Mouse (Mus musculus) megakaryocyte, embryonic 14.5 days (primary cell): ENCODE measurements at regions not wholly inside any gene's neighbourhood (a gene's known extent, or its start where the extent isn't known, plus 50 kb on each side); places are given as distances from the start of the nearest gene placed in this dataset.

Experiments used
- H3K27me3 ChIP-seq: replicated peaks from 2 replicates; pipeline ENCODE3; 2012; ENCODE audit warnings: inconsistent platforms
- H3K36me3 ChIP-seq: replicated peaks from 2 replicates; pipeline ENCODE3; 2012; ENCODE audit warnings: low read length, inconsistent platforms, mixed read lengths
- H3K4me1 ChIP-seq: 2 replicates; pipeline ENCODE4 v1.6.1; 2012; ENCODE audit warnings: inconsistent platforms
- H3K4me3 ChIP-seq: replicated peaks from 2 replicates; pipeline ENCODE3; 2012; ENCODE audit warnings: moderate library complexity, mild to moderate bottlenecking, inconsistent platforms
- H3K9me3 ChIP-seq: 2 replicates; pipeline ENCODE4 v1.6.1; 2012; ENCODE audit warnings: inconsistent platforms
- FLI1 ChIP-seq: IDR thresholded peaks from 2 replicates; pipeline ENCODE4 v1.6.1; 2012; ENCODE audit warnings: low read length, inconsistent platforms, mixed read lengths
- GATA1 ChIP-seq: IDR thresholded peaks from 3 replicates; pipeline ENCODE4 v1.6.1; 2012; ENCODE audit warnings: mixed read lengths, low read length, inconsistent platforms, borderline replicate concordance

- Histone ChIP-seq H3K27me3 (peaks cover 5% of the 10 kb centered on the region), H3K9me3 (no peaks in the 10 kb centered on the region), H3K36me3 (no peaks in the 10 kb centered on the region), H3K4me3 (no peak overlapping the region), H3K4me1 (no peaks in the 10 kb centered on the region)
- TF ChIP-seq GATA1: no peak
- TF ChIP-seq FLI1: no peak
Measured at GRCm38 (mm10) chr7:115328300-115328699, 584.8 kb downstream of the Insc start.

GRCm38 (mm10) chr7:115331698-115332097 lies 588.2 kb downstream of the Insc start:
- H3K27me3 ChIP-seq: no peaks in the 10 kb centered on the region
- no peak overlapping the region for H3K4me3 ChIP-seq
- no peaks in the 10 kb centered on the region for H3K36me3 ChIP-seq
- no peaks in the 10 kb centered on the region for H3K4me1 ChIP-seq
- no peaks in the 10 kb centered on the region for H3K9me3 ChIP-seq
- TF ChIP-seq FLI1: no peak
- no peak for TF ChIP-seq GATA1

GRCm38 (mm10) chr7:115333046-115333577 lies 589.6 kb downstream of the Insc start:
- Histone ChIP-seq H3K4me3 (no peak overlapping the region), H3K4me1 (no peaks in the 10 kb centered on the region), H3K9me3 (peaks cover 8% of the 10 kb centered on the region), H3K27me3 (no peaks in the 10 kb centered on the region), H3K36me3 (no peaks in the 10 kb centered on the region)
- TF ChIP-seq FLI1 (no peak), GATA1 (no peak)

- Histone ChIP-seq H3K4me3 (no peak overlapping the region), H3K27me3 (peaks cover 1% of the 10 kb centered on the region), H3K36me3 (no peaks in the 10 kb centered on the region), H3K4me1 (no peaks in the 10 kb centered on the region), H3K9me3 (peaks cover 10% of the 10 kb centered on the region)
- TF ChIP-seq FLI1 (no peak), GATA1 (no peak)
Measured at GRCm38 (mm10) chr7:115335051-115335450, 591.6 kb downstream of the Insc start.

GRCm38 (mm10) chr7:115340155-115340554 lies 596.7 kb downstream of the Insc start:
- Histone ChIP-seq H3K36me3 (no peaks in the 10 kb centered on the region), H3K27me3 (peaks cover 5% of the 10 kb centered on the region), H3K4me1 (no peaks in the 10 kb centered on the region), H3K4me3 (no peak overlapping the region), H3K9me3 (peaks cover 12% of the 10 kb centered on the region)
- TF ChIP-seq FLI1 (no peak), GATA1 (no peak)

GRCm38 (mm10) chr7:115341007-115341406 lies 597.5 kb downstream of the Insc start:
- H3K36me3 ChIP-seq: no peaks in the 10 kb centered on the region
- H3K4me1 ChIP-seq: no peaks in the 10 kb centered on the region
- no peak for TF ChIP-seq FLI1
- TF ChIP-seq GATA1: no peak
- peaks cover 12% of the 10 kb centered on the region for H3K9me3 ChIP-seq
- H3K4me3 ChIP-seq: no peak overlapping the region
- H3K27me3 ChIP-seq: peaks cover 5% of the 10 kb centered on the region

- Histone ChIP-seq H3K4me1 (no peaks in the 10 kb centered on the region), H3K36me3 (no peaks in the 10 kb centered on the region), H3K9me3 (no peaks in the 10 kb centered on the region), H3K27me3 (peaks cover 3% of the 10 kb centered on the region), H3K4me3 (no peak overlapping the region)
- TF ChIP-seq GATA1 (no peak), FLI1 (no peak)
Measured at GRCm38 (mm10) chr7:115345749-115346148, 602.3 kb downstream of the Insc start.

GRCm38 (mm10) chr7:115358711-115359110 lies 615.2 kb downstream of the Insc start:
- Histone ChIP-seq H3K4me1 (no peaks in the 10 kb centered on the region), H3K36me3 (no peaks in the 10 kb centered on the region), H3K4me3 (no peak overlapping the region), H3K27me3 (no peaks in the 10 kb centered on the region), H3K9me3 (no peaks in the 10 kb centered on the region)
- TF ChIP-seq GATA1 (no peak), FLI1 (no peak)

- no peaks in the 10 kb centered on the region for H3K9me3 ChIP-seq
- peaks cover 2% of the 10 kb centered on the region for H3K27me3 ChIP-seq
- no peaks in the 10 kb centered on the region for H3K4me1 ChIP-seq
- TF ChIP-seq FLI1 (no peak), GATA1 (no peak)
- H3K4me3 ChIP-seq: no peak overlapping the region
- no peaks in the 10 kb centered on the region for H3K36me3 ChIP-seq
Measured at GRCm38 (mm10) chr7:115360142-115360541, 616.6 kb downstream of the Insc start.

GRCm38 (mm10) chr7:115362117-115362516 lies 618.6 kb downstream of the Insc start:
- no peaks in the 10 kb centered on the region for H3K9me3 ChIP-seq
- H3K27me3 ChIP-seq: peaks cover 2% of the 10 kb centered on the region
- H3K4me1 ChIP-seq: no peaks in the 10 kb centered on the region
- no peaks in the 10 kb centered on the region for H3K36me3 ChIP-seq
- no peak overlapping the region for H3K4me3 ChIP-seq
- TF ChIP-seq FLI1 (no peak), GATA1 (no peak)

- H3K9me3 ChIP-seq: no peaks in the 10 kb centered on the region
- no peaks in the 10 kb centered on the region for H3K4me1 ChIP-seq
- H3K36me3 ChIP-seq: no peaks in the 10 kb centered on the region
- H3K27me3 ChIP-seq: peaks cover 12% of the 10 kb centered on the region
- TF ChIP-seq GATA1 (no peak), FLI1 (no peak)
- no peak overlapping the region for H3K4me3 ChIP-seq
Measured at GRCm38 (mm10) chr7:115366910-115367309, 623.4 kb downstream of the Insc start.
